Mouse (Mus musculus): ENCODE data around the gene Scgb1b12. TPM values are rescaled to one million over a fixed set of nuclear protein-coding genes. Genes with fewer than 3 reads are reported as not detected.
"Not testable (repeated sequence)": the region's sequence is repeated elsewhere in the genome, so short reads cannot be mapped to it uniquely, and the experiment has no call there.

The Scgb1b12 gene
- not detected in 2 replicates for total RNA-seq (2015; ENCODE audit: low replicate concordance)
- not detected in 2 replicates for total RNA-seq (2017; ENCODE audit: low replicate concordance)

DNA sequence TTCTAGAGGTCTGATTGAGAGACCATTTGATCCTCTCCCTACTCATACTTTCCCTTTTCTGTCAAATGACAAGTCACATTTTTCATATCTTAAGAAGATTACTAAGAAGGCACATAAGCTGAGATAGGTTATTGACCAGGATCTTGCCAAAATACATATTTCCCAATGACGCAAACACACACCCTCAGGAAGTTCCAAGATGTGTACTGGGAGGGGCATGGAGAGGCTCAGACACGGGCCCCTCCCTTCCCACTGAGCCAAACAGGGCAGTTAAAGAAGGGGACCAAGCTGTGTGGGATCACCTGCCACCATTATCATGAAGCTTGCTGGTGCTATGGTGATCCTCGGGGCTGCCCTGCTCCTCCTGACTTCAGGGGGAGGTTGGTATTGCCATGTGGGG is at the start of gene Scgb1b12:
Scgb1b12 (plus strand) TSS at position 301 of the 400 bp plus-strand sequence.
- not testable (repeated sequence) for ATAC-seq (replicated peaks; ENCODE audit: low FRiP score, poor library complexity, severe bottlenecking)

DNA sequence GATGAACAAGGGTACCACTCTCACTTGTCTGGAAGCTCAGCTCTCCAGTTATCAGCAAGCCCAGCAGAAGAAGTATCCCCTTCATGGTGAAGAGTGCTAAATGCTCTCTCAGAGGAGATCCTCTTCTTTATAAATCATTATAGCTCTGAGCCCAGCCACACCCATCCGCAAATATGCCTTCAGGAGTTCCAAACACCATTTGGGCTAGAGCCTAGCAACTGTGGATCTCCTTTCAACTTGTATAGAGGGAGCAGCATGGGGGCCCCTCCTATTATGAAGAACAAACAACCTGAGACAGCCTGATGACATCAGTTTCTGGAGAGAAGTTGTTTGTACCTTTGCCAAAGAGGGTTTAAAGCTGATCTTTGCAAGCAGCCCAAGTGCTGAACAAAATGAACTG is 6.8 kb upstream of the Scgb1b12 start, which contains the start of gene Scgb2b12:
Scgb2b12 (minus strand) TSS at position 101 of the 400 bp plus-strand sequence.
- ATAC-seq (replicated peaks; ENCODE audit: low FRiP score, poor library complexity, severe bottlenecking): not testable (repeated sequence)

Other genes starting within 250 kb of the Scgb1b12 start
- gene Scgb1b10, start 233.3 kb upstream of the Scgb1b12 start, total RNA-seq (2015; ENCODE audit: low replicate concordance): not detected in 2 replicates
- not detected in 2 replicates for gene Scgb1b10, start 233.3 kb upstream of the Scgb1b12 start, total RNA-seq (2017; ENCODE audit: low replicate concordance)
- not detected in 2 replicates for gene Scgb2b11, start 123.0 kb upstream of the Scgb1b12 start, total RNA-seq (2015; ENCODE audit: low replicate concordance)
- not detected in 2 replicates for gene Scgb2b11, start 123.0 kb upstream of the Scgb1b12 start, total RNA-seq (2017; ENCODE audit: low replicate concordance)
- not detected in 2 replicates for gene Scgb1b11, start 111.3 kb upstream of the Scgb1b12 start, total RNA-seq (2015; ENCODE audit: low replicate concordance)
- gene Scgb1b11, start 111.3 kb upstream of the Scgb1b12 start, total RNA-seq (2017; ENCODE audit: low replicate concordance): not detected in 2 replicates
- gene Scgb2b12, start 6.9 kb upstream of the Scgb1b12 start, total RNA-seq (2015; ENCODE audit: low replicate concordance): not detected in 2 replicates
- gene Scgb2b12, start 6.9 kb upstream of the Scgb1b12 start, total RNA-seq (2017; ENCODE audit: low replicate concordance): not detected in 2 replicates
- not detected in 2 replicates for gene Scgb1b29, start 107.4 kb downstream of the Scgb1b12 start, total RNA-seq (2015; ENCODE audit: low replicate concordance)
- gene Scgb1b29, start 107.4 kb downstream of the Scgb1b12 start, total RNA-seq (2017; ENCODE audit: low replicate concordance): not detected in 2 replicates